Mouse (Mus musculus) lung, postnatal 0 days (tissue): ENCODE measurements at regions not wholly inside any gene's neighbourhood (a gene's known extent, or its start where the extent isn't known, plus 50 kb on each side); places are given as distances from the start of the nearest gene placed in this dataset.

Source experiments
- ATAC-seq: fragments of 200-750 bp; cut with Nextera tagmentation; 2 replicates; pipeline ENCODE4 v1.8.0; 2017; ENCODE audit warnings: moderate library complexity
- DNase-seq: peaks from one replicate; pipeline ENCODE4 v3.0.0-alpha.2; 2016; ENCODE audit warnings: low spot score
- H3K27ac ChIP-seq: fragments of 300-500 bp; sonication (generic); 2 replicates; pipeline ENCODE4 v1.5.1; 2014; ENCODE audit warnings: antibody characterized with exemption, mild to moderate bottlenecking, low read length, mixed read lengths
- H3K27me3 ChIP-seq: fragments of 300-500 bp; sonication (generic); replicated peaks from 2 replicates; pipeline ENCODE4 v1.6.1; 2014; ENCODE audit warnings: low read length, mixed read lengths; ENCODE audit not compliant: insufficient read depth
- H3K36me3 ChIP-seq: fragments of 300-500 bp; sonication (generic); 2 replicates; pipeline ENCODE4 v1.6.1; 2014; ENCODE audit warnings: low read length, mixed read lengths; ENCODE audit not compliant: insufficient read depth
- H3K4me1 ChIP-seq: fragments of 300-500 bp; sonication (generic); 2 replicates; pipeline ENCODE4 v1.6.1; 2014; ENCODE audit warnings: antibody characterized with exemption, low read depth, low read length, mixed read lengths; ENCODE audit not compliant: insufficient read depth
- H3K4me2 ChIP-seq: fragments of 300-500 bp; sonication (generic); replicated peaks from 2 replicates; pipeline ENCODE4 v1.6.1; 2014; ENCODE audit warnings: low read depth, mild to moderate bottlenecking, low read length, moderate library complexity, mixed read lengths
- H3K4me3 ChIP-seq: fragments of 300-500 bp; sonication (generic); 2 replicates; pipeline ENCODE4 v1.5.1; 2014; ENCODE audit warnings: low read depth, low read length
- H3K9ac ChIP-seq: fragments of 300-500 bp; sonication (generic); replicated peaks from 2 replicates; pipeline ENCODE4 v1.6.1; 2014; ENCODE audit warnings: low read depth, mild to moderate bottlenecking
- H3K9me3 ChIP-seq: fragments of 300-500 bp; sonication (generic); 2 replicates; pipeline ENCODE4 v1.6.1; 2016; ENCODE audit warnings: low read length, mixed read lengths
- CTCF ChIP-seq: IDR thresholded peaks from 2 replicates; pipeline ENCODE4 v1.5.1; 2016; ENCODE audit warnings: antibody characterized with exemption, mild to moderate bottlenecking
- EP300 ChIP-seq: IDR thresholded peaks from 2 replicates; pipeline ENCODE4 v1.6.1; 2016; ENCODE audit warnings: antibody characterized with exemption, mild to moderate bottlenecking, control low read depth
- WGBS: fragments of 180-500 bp; shearing (Covaris S2); extraction: QIAGEN DNeasy Blood & Tissue Kit; methylation state at CpG from one replicate; pipeline ENCODE4 v1.1.7; 2014; 5-methylcytosine and 5-hydroxymethylcytosine counted together

DNA sequence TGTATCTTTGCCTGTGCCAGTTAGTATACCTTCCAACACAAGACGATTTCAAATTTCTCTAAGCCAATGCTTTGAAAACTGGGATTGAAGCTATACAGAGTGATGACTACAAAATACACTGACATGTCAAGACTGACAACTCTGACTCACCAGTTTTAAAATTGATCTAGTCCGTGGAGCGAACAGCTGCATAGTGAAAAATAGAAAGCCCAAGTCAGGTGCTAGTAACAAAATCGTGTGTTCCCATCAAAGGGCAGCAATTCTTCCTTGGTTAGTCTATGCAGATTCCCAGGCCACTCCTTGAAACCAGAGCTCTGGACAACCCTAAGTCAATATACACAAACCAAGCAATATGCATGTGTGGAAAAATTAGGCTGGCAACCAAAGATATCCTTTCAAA lies 940.6 kb downstream of the Kcna4 start:
- ATAC-seq (no peak), DNase-seq (no peak)
- Histone ChIP-seq H3K4me1 (no peaks in the 10 kb centered on the region), H3K27me3 (no peaks in the 10 kb centered on the region), H3K9ac (no peak overlapping the region), H3K27ac (no peak overlapping the region), H3K4me2 (no peak overlapping the region), H3K4me3 (no peak overlapping the region), H3K36me3 (no peaks in the 10 kb centered on the region), H3K9me3 (no peaks in the 10 kb centered on the region)
- WGBS: 78% methylated on average over 4 of the region's 4 CpGs
- TF ChIP-seq EP300: no peak
- TF ChIP-seq CTCF: no peak

DNA sequence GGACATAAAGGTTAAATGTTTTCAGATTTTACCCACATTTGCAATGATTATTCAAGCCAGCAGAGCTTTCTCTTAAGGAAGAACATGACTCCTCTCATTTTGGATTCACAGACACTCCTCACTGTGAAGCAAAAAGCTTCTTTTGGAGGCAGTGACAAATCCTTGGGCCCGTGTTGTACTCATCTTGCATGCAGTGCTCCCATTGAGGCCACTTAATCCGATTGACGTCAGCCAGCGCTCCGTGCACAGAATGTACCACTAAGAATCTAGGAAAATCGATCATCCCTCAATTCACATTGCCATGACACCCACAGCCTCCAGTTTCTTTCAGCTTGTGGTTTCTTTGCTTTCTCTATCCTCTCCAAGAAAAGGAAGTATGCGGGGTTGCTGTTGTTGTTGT lies 941.5 kb downstream of the Kcna4 start:
- TF ChIP-seq EP300: no peak
- no peak for TF ChIP-seq CTCF
- H3K4me1 ChIP-seq: no peaks in the 10 kb centered on the region
- H3K9ac ChIP-seq: no peak overlapping the region
- ATAC-seq (no peak), DNase-seq (no peak)
- H3K4me2 ChIP-seq: no peak overlapping the region
- no peak overlapping the region for H3K27ac ChIP-seq
- H3K4me3 ChIP-seq: no peak overlapping the region
- 77% methylated on average over 7 of the region's 7 CpGs for WGBS
- no peaks in the 10 kb centered on the region for H3K36me3 ChIP-seq
- H3K27me3 ChIP-seq: no peaks in the 10 kb centered on the region
- no peaks in the 10 kb centered on the region for H3K9me3 ChIP-seq

DNA sequence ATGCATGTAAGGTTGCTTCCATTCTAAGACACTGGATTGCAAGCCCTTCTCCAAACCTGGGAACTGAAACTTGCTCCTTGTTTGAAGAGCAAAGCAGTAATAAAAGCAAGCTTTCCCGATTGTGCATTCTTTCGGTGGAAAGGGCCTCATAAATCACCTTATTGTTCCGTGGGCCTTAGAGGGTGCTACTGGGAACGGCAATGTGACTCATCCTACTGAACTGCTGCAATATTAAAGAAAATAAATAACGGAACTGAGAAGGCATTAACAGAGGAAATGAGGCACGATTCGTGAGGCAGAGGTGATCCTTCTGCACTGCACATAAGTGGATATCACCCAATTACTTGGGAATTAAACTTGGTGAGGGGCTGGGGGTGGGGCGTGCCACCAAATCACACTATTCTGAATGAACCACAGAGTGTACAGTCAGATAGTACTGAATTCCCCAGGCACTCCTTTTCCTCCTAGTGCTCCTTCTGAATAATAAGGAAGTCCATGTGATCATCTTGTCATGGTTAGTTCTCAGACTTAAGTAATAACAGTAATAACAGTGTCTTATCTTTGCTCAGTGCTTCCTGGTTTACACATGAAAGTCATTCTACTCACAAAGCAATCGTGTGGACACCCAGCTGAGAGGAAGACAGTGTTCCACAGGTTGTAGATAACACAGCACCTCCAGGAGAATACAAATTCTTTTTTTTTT lies 946.0 kb downstream of the Kcna4 start:
- DNase-seq: no peak
- Histone ChIP-seq H3K27ac (no peak overlapping the region), H3K27me3 (no peaks in the 10 kb centered on the region), H3K4me1 (no peaks in the 10 kb centered on the region), H3K36me3 (no peaks in the 10 kb centered on the region), H3K4me2 (no peak overlapping the region), H3K9ac (no peak overlapping the region), H3K9me3 (no peaks in the 10 kb centered on the region), H3K4me3 (no peak overlapping the region)
- TF ChIP-seq CTCF: no peak
- no peak for TF ChIP-seq EP300
- WGBS: 31% methylated on average over 9 of the region's 9 CpGs
- ATAC-seq: peak; percentile 25; the same call in 1 of the 2 replicates
